18 mouse cellular contexts compared by ENCODE assay signal in genomic region chr4:48587526-48587925, GRCm38 (mm10). TPM values are rescaled to one million over a fixed set of nuclear protein-coding genes. Genes with fewer than 3 reads are reported as not detected.
DNase-seq lines count a peak whose midpoint lies in the region; ATAC-seq and TF ChIP-seq lines count a peak whose summit lies in the region.
"Had no signal": no experiment of that assay in that cellular context is flagged by ENCODE, and none has a peak within 500 bp of the region (broad histone marks: within the 10 kb centered on the region; RNA-seq: fewer than 3 reads in every experiment).

No protein-coding gene starts in this region.

- peak; percentile 57 for TF ChIP-seq CTCF in stomach, postnatal 0 days (IDR thresholded peaks at IDR 0.05; ENCODE audit: low read depth)

- ATAC-seq in forebrain, embryonic 12.5 days (ENCODE audit: low FRiP score) = no peak
- no peak for ATAC-seq in midbrain, embryonic 14.5 days (ENCODE audit: low FRiP score, low TSS enrichment)
- no peak for ATAC-seq in midbrain, embryonic 11.5 days (ENCODE audit: low FRiP score)
- ATAC-seq in stomach, postnatal 0 days (ENCODE audit: low FRiP score, low TSS enrichment) = no peak
- ATAC-seq: liver, postnatal 0 days had no signal

- no peak for DNase-seq in forebrain, embryonic 10.5 days (ENCODE audit: extremely low spot score, low spot score)
- DNase-seq in kidney, postnatal 10 days = peak; percentile 16
- DNase-seq in kidney, postnatal 4 days = no peak
- DNase-seq in midbrain, embryonic 14.5 days = no peak
- DNase-seq in midbrain, embryonic 11.5 days (ENCODE audit: low spot score, missing footprints) = no peak
- DNase-seq in stomach, postnatal 0 days (ENCODE audit: low spot score) = no peak
- no peak for DNase-seq in cerebellum, adult 8-10 months
- DNase-seq: gastrocnemius, postnatal 25 days; layer of hippocampus, adult 9-11 months; liver, postnatal 0 days; right cerebral cortex, postnatal 4 days; thymus, postnatal 25 days had no signal

- H3K36me3 ChIP-seq in forebrain, embryonic 10.5 days (replicated peaks) = peaks cover 44% of the 10 kb centered on the region
- 0 out of 2 replicates have a peak, but pooled peaks cover 2% of the 10 kb centered on the region for H3K36me3 ChIP-seq in forebrain, embryonic 12.5 days (replicated peaks)
- no peaks in the 10 kb centered on the region for H3K36me3 ChIP-seq in midbrain, embryonic 14.5 days (ENCODE audit: control insufficient read depth, insufficient read depth, low read length)
- peaks cover 3% of the 10 kb centered on the region; the same call in 1 of the 2 replicates for H3K36me3 ChIP-seq in midbrain, embryonic 11.5 days (ENCODE audit: control insufficient read depth, insufficient read depth, low read length)
- no peaks in the 10 kb centered on the region for H3K36me3 ChIP-seq in stomach, postnatal 0 days (ENCODE audit: control insufficient read depth, insufficient read depth, low read length)

- no peak for TF ChIP-seq EP300 in stomach, postnatal 0 days (optimal IDR thresholded peaks at IDR 0.05)

- 0 out of 2 replicates have a peak overlapping the region, but pooled peaks have one; percentile 97 for H3K4me3 ChIP-seq in forebrain, embryonic 10.5 days
- H3K4me3 ChIP-seq in forebrain, embryonic 12.5 days (replicated peaks) = no peak overlapping the region
- no peak overlapping the region for H3K4me3 ChIP-seq in midbrain, embryonic 14.5 days (replicated peaks; ENCODE audit: low read depth, low read length)
- H3K4me3 ChIP-seq in midbrain, embryonic 11.5 days (ENCODE audit: low read depth, low read length) = no peak overlapping the region
- no peak overlapping the region for H3K4me3 ChIP-seq in stomach, postnatal 0 days (ENCODE audit: low read depth, low read length)
- H3K4me3 ChIP-seq: heart, embryonic 15.5 days; megakaryocyte, embryonic 14.5 days had no signal

- H3K9ac ChIP-seq in forebrain, embryonic 12.5 days = no peak overlapping the region
- H3K9ac ChIP-seq in midbrain, embryonic 14.5 days (replicated peaks; ENCODE audit: low read length) = no peak overlapping the region
- no peak overlapping the region for H3K9ac ChIP-seq in midbrain, embryonic 11.5 days (ENCODE audit: low read length)
- H3K9ac ChIP-seq in stomach, postnatal 0 days (ENCODE audit: low read length) = no peak overlapping the region
- H3K9ac ChIP-seq: heart, embryonic 15.5 days; kidney, embryonic 15.5 days; limb, embryonic 12.5 days; liver, postnatal 0 days had no signal

- peaks cover 4% of the 10 kb centered on the region; the same call in 1 of the 2 replicates for H3K9me3 ChIP-seq in forebrain, embryonic 10.5 days
- H3K9me3 ChIP-seq in forebrain, embryonic 12.5 days = no peaks in the 10 kb centered on the region
- H3K9me3 ChIP-seq in midbrain, embryonic 14.5 days (ENCODE audit: control insufficient read depth, low read length) = no peaks in the 10 kb centered on the region
- H3K9me3 ChIP-seq in midbrain, embryonic 11.5 days (ENCODE audit: control insufficient read depth, low read length) = peaks cover 4% of the 10 kb centered on the region; the same call in 1 of the 2 replicates
- no peaks in the 10 kb centered on the region; the same call in 1 of the 2 replicates for H3K9me3 ChIP-seq in stomach, postnatal 0 days (ENCODE audit: control insufficient read depth, low read length)
- H3K9me3 ChIP-seq: heart, embryonic 15.5 days; kidney, embryonic 15.5 days; neural tube, embryonic 12.5 days had no signal

- peaks cover 39% of the 10 kb centered on the region for H3K4me1 ChIP-seq in forebrain, embryonic 10.5 days
- H3K4me1 ChIP-seq in forebrain, embryonic 12.5 days = peaks cover 37% of the 10 kb centered on the region
- peaks cover 23% of the 10 kb centered on the region for H3K4me1 ChIP-seq in midbrain, embryonic 14.5 days (ENCODE audit: control insufficient read depth, insufficient read depth, low read length)
- peaks cover 3% of the 10 kb centered on the region; the same call in 1 of the 2 replicates for H3K4me1 ChIP-seq in midbrain, embryonic 11.5 days (ENCODE audit: control insufficient read depth, insufficient read depth, low read length)
- 0 out of 2 replicates have a peak, but pooled peaks cover 3% of the 10 kb centered on the region for H3K4me1 ChIP-seq in stomach, postnatal 0 days (replicated peaks; ENCODE audit: control insufficient read depth, insufficient read depth)

- H3K27me3 ChIP-seq in forebrain, embryonic 10.5 days (ENCODE audit: poor library complexity, severe bottlenecking) = no peaks in the 10 kb centered on the region
- H3K27me3 ChIP-seq in forebrain, embryonic 12.5 days = no peaks in the 10 kb centered on the region
- no peaks in the 10 kb centered on the region for H3K27me3 ChIP-seq in midbrain, embryonic 14.5 days (ENCODE audit: control insufficient read depth, insufficient read depth, low read length)
- H3K27me3 ChIP-seq in midbrain, embryonic 11.5 days (ENCODE audit: control insufficient read depth, insufficient read depth, low read length) = no peaks in the 10 kb centered on the region
- H3K27me3 ChIP-seq in stomach, postnatal 0 days (ENCODE audit: control insufficient read depth, insufficient read depth, low read length) = no peaks in the 10 kb centered on the region
- H3K27me3 ChIP-seq: heart, embryonic 15.5 days; kidney, embryonic 15.5 days; limb, embryonic 12.5 days; neural tube, embryonic 12.5 days had no signal

- H3K4me2 ChIP-seq in forebrain, embryonic 12.5 days = no peak overlapping the region
- peak overlapping the region; percentile 70 for H3K4me2 ChIP-seq in midbrain, embryonic 14.5 days (ENCODE audit: low read length)
- no peak overlapping the region for H3K4me2 ChIP-seq in midbrain, embryonic 11.5 days
- no peak overlapping the region for H3K4me2 ChIP-seq in stomach, postnatal 0 days (replicated peaks; ENCODE audit: low read depth)

- WGBS in forebrain, embryonic 10.5 days = 97% methylated on average over 2 of the region's 2 CpGs
- WGBS in forebrain, embryonic 12.5 days = 97% methylated on average over 2 of the region's 2 CpGs
- WGBS in midbrain, embryonic 14.5 days = 98% methylated on average over 2 of the region's 2 CpGs
- WGBS in midbrain, embryonic 11.5 days = 98% methylated on average over 2 of the region's 2 CpGs
- 95% methylated on average over 2 of the region's 2 CpGs for WGBS in stomach, postnatal 0 days

- H3K27ac ChIP-seq in forebrain, embryonic 10.5 days = no peak overlapping the region
- H3K27ac ChIP-seq in forebrain, embryonic 12.5 days = no peak overlapping the region
- no peak overlapping the region for H3K27ac ChIP-seq in midbrain, embryonic 14.5 days (replicated peaks; ENCODE audit: low read depth, low read length)
- no peak overlapping the region for H3K27ac ChIP-seq in midbrain, embryonic 11.5 days (ENCODE audit: low read depth, low read length)
- no peak overlapping the region for H3K27ac ChIP-seq in stomach, postnatal 0 days (replicated peaks)
- H3K27ac ChIP-seq: heart, embryonic 15.5 days; kidney, embryonic 15.5 days; limb, embryonic 12.5 days; neural tube, embryonic 12.5 days had no signal

RNA-seq across cellular contexts. Expression of gene Tmeff1, which starts 2.6 kb away (rescaled TPM):
- polyA plus RNA-seq in forebrain, embryonic 10.5 days (2016; fragmentation: Nextera tagmentation; extraction: Ambion mirVana) = 53.5 and 64.1 TPM in 2 replicates
- polyA plus RNA-seq in forebrain, embryonic 12.5 days (2016; fragmentation: Nextera tagmentation; extraction: Ambion mirVana) = 165 and 166 TPM in 2 replicates
- 321 and 359 TPM in 2 replicates for polyA plus RNA-seq in midbrain, embryonic 14.5 days (2014; fragmentation: Nextera tagmentation; extraction: Ambion mirVana)
- polyA plus RNA-seq in midbrain, embryonic 11.5 days (2014; fragmentation: Nextera tagmentation; extraction: Ambion mirVana) = 258 TPM in 2 replicates
- polyA plus RNA-seq in stomach, postnatal 0 days (2015; fragmentation: Nextera tagmentation; extraction: Ambion mirVana) = 16.7 and 16.8 TPM in 2 replicates

RNA-seq across cellular contexts. Expression of gene Msantd3, which starts 47.8 kb away (rescaled TPM):
- 63.3 and 65.2 TPM in 2 replicates for polyA plus RNA-seq in forebrain, embryonic 10.5 days (2016; fragmentation: Nextera tagmentation; extraction: Ambion mirVana)
- 58.2 and 62.0 TPM in 2 replicates for polyA plus RNA-seq in forebrain, embryonic 12.5 days (2016; fragmentation: Nextera tagmentation; extraction: Ambion mirVana)
- 36.2 and 38.1 TPM in 2 replicates for polyA plus RNA-seq in midbrain, embryonic 14.5 days (2014; fragmentation: Nextera tagmentation; extraction: Ambion mirVana)
- 77.6 and 81.8 TPM in 2 replicates for polyA plus RNA-seq in midbrain, embryonic 11.5 days (2014; fragmentation: Nextera tagmentation; extraction: Ambion mirVana)
- 11.0 and 11.4 TPM in 2 replicates for polyA plus RNA-seq in stomach, postnatal 0 days (2015; fragmentation: Nextera tagmentation; extraction: Ambion mirVana)
